Mouse (Mus musculus) T-helper 1 cell (primary cell): ENCODE measurements at regions not wholly inside any gene's neighbourhood (a gene's known extent, or its start where the extent isn't known, plus 50 kb on each side); places are given as distances from the start of the nearest gene placed in this dataset.
"Not testable (repeated sequence)": the region's sequence is repeated elsewhere in the genome, so short reads cannot be mapped to it uniquely, and the experiment has no call there.

Source experiments
- in situ Hi-C: fragments of 300-600 bp; cut with MboI, MseI; formaldehyde crosslinking; loops from one replicate; pipeline ENCODE4 v1.15.1; 2025; ENCODE audit warnings: high pct_unique_total_duplicates

DNA sequence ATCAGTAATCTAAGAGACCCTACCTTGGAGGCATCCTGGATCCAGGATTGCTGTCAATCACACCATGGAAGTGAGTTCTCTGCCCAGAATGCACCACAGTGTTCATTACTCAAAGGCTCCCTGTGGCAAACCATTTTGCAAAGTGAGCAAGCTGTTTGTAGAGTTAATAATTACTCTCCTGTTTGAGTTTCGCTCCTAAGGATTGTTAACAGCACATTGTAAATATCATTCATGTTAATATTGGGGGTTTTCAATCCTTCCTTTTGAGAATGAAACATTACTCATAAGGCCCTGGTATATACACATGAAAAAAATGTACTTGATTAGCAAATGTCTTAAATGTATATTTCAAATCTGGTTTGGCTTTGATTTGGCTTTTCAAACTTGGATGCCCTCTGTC, 58.1 kb upstream of the Clstn2 start:
- in situ Hi-C loops, result no loop called here

DNA sequence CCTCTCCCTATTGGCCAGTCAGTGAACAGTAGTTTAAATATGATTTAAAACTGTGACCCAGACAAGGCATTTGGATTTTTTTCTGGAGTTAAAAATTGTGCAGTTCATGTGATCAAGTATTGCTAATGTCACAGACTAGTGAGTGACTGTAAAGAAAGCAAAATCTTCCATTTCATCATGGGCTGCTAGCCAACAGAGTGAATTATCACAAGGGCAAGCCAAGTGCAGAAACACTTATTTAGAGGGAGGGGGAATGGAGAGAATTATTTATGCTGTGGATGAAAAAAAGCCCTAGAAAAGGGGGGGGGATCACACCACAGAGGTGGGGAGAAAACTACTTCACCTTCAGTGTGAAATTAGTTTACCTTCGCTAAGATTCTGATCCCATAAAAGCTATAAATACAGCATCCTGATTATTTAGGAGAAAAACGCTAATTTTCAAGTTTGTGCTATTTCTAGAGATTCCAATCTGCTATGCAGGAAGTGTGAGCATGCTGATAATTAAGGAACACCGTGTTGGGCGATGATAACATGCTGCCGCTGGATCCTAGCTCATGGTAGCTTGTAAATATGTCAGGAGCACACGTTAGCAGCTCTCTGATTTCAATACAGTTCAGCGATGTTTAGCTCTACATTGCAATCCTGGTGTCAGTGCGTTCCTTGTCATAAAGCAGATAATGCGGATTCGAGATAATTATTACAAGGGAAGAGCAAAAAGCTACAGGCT, 62.2 kb upstream of the Clstn2 start:
- in situ Hi-C loops, result no loop called here

- in situ Hi-C loops, result no loop called here
Observed at GRCm38 (mm10) chr9:98123390-98123789, 90.4 kb upstream of the Clstn2 start.

DNA sequence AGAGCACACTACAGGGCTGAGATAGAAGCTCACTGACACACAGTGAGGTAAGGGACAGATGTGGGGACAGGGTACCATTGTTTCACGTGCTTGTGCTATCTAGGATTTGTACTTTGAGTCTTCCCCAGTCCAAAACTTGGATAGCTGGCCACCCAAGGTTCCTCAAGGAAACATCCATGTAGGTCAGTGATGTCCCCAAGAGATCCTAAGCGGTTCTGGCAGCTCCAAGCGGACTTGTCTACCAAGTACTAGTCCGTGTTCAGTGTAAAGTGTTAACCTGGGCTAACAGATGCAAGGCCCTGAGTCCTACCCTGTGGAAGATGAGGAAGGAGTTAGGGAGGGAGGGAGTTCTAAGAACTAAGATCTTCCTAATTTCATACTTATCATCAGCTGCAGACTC, 96.6 kb upstream of the Clstn2 start:
- in situ Hi-C loops, result no loop called here

- in situ Hi-C loops, result no loop called here
Observed at GRCm38 (mm10) chr9:98130849-98131248, 97.9 kb upstream of the Clstn2 start.

GRCm38 (mm10) chr9:98140546-98140945, 107.6 kb upstream of the Clstn2 start:
- in situ Hi-C loops, result no loop called here

DNA sequence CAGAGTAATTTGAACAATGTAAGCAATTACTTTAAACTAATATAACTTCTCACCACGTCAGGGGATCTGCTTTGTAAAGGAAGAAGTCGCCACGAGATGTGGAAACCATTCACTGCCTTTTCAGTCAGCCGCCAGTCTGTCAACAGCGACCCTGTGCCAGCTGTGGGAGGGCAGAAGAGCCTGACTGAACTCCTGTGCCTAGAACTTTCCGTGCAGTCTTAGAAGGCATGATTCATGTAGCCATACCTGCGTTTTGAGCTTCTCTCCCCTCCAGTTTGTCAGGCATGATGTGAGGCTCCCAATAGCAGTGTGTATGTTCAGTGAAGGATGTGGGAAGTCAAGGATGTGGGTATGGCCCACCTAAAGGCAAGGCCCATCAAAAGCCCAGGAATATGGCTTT, 109.1 kb upstream of the Clstn2 start:
- in situ Hi-C loops, result no loop called here

- in situ Hi-C loops, result no loop called here
Observed at GRCm38 (mm10) chr9:98146901-98147300, 113.9 kb upstream of the Clstn2 start.

GRCm38 (mm10) chr9:98158421-98158820, 125.4 kb upstream of the Clstn2 start:
- in situ Hi-C loops, result no loop called here

DNA sequence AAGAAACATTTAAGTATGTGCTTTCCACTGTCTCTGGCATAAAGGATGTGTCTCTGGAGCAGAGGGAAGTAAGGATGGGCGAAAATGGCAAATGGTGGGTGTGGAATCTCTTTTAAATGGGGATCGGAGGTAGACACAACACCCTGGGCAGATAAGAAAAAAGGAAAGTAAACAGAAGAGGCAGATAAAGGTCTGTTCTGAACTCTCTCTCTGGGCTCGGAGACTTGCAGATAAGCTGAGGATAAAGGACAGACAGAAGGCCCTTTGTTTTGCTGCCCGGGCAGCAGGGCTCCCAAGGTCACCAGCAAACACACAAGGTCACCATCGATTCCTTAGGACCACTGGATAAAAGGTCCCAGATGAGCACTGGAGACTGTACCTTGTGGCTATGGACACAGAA, 122.7 kb upstream of the Nmnat3 start:
- in situ Hi-C loops, result no loop called here

DNA sequence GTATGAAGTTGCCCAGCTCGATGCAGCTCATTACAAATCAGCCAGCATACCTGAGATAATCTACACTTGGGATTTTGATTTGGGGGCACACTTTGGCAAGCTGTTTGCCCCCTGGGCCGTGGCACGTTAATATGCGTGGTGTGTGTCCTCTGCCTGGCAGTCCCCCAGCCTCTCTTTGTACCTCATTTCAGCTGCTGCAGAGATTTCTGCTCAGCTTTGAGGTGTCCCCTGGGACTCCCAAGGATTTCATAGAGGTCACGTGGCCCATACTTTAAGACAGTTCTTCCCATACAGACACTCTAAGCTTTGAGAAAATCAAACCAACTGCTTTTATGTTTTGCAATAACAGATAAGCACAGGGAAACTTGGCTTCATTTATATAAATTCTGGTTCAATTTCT, 113.2 kb upstream of the Nmnat3 start:
- in situ Hi-C loops, result loop anchor here (10.0 kb wide), 1 partner anchor 1509 kb away; no protein-coding TSS in a partner anchor

DNA sequence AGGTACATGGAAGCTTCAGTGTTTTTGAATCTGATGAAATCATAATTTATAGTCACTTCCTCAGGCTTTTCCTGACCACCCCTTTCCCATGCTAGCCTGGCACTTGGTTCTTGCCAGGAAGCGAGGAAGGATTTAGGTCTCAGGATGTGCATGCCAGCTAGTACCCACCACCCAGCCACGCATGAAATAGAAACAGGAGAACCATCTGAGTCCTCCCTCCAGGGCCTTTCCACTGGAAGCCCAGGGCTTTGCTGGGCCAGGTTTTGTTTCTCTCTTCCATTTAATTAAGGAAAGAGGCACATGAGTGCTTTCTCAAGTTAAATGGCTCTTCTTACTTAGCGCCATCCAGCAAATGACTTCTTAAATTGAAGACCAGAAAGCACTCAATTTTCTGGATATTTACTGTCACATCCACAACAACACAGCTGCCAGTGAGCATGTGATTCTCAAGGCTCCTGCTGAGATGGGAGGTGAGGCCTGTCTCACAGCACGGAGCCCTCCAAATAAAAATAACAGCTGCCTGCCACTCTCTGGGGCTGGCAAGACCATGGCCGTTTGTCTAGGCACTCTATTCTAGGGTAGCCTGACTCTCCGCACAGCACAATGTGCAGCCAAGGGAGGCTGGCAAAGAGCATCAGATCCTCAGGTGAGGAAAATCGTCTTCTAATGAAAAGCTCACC, 110.4 kb upstream of the Nmnat3 start:
- in situ Hi-C loops, result loop anchor here (10.0 kb wide), 1 partner anchor 1512 kb away; no protein-coding TSS in a partner anchor

GRCm38 (mm10) chr9:98180766-98181165, 106.5 kb upstream of the Nmnat3 start:
- in situ Hi-C loops, result no loop called here

DNA sequence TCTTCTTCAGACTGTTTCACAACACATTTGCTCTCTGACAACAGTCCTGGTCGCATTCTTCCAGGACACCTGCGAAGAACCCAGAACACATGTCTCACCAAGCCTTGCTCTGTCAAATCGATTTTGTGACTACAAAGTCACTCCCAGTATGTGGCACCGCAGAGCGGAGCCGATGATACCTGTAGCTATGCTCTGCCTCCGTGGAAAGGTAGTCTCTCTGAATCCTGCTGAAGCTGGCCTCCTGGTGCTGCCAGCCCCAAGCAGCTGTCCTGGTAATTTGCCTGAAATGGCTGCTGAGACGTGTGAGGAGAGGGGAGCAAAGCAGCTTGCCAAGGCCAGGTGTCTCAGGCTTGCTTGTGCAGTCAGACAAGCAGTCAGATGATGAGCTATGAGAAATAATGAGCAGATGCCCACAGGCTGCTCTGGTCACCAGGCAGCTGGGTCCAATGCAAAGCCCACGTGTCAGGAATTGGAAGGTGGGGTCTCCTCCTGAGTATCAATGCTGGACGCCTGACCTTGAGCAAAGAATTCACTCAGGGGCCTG, 100.4 kb upstream of the Nmnat3 start:
- in situ Hi-C loops, result no loop called here

GRCm38 (mm10) chr9:98194356-98194755, 92.9 kb upstream of the Nmnat3 start:
- in situ Hi-C loops, result no loop called here

DNA sequence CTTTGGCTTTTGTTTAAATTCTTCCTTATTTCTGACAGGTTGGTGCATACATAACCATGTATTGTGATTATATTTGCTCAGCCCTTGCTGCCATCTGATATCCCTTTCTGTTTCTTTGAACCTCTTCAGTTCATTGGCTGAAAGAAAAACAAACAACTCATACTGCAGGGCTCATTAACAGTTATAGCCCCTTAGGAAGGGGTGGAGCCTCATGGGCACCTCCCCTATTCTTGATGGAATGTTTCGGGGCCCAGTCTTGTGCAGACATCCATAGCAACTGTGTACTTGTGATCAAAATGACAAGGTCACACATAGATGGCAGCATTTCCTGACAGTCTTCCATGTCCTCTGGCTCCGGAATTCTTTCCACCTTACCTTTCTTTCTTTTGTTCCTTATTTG, 68.4 kb upstream of the Nmnat3 start:
- in situ Hi-C loops, result no loop called here

- in situ Hi-C loops, result no loop called here
Observed at GRCm38 (mm10) chr9:98220367-98220766, 66.9 kb upstream of the Nmnat3 start.

- in situ Hi-C loops, result no loop called here
Observed at GRCm38 (mm10) chr9:98221766-98222165, 65.5 kb upstream of the Nmnat3 start.

GRCm38 (mm10) chr9:98228226-98228625, 59.0 kb upstream of the Nmnat3 start:
- in situ Hi-C loops, result no loop called here

DNA sequence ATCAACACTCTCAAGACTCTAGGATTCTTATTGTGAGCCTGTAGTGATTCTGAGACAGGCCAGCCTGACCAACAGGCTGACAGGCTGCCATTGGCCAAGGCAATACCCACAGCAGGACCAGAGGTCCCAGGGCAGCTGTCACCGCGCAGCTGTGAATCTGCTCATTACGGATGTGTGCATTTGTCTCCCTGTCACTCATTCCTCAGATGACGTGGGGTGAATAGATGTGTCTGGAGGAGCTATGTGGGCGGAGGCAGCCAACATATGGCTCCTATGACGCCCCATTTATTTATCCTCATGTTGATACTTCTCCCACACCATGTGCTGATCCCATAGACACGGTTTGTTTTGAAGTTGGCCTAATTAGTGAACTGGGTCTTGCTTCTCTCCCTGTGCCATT, 58.3 kb upstream of the Nmnat3 start:
- in situ Hi-C loops, result no loop called here

DNA sequence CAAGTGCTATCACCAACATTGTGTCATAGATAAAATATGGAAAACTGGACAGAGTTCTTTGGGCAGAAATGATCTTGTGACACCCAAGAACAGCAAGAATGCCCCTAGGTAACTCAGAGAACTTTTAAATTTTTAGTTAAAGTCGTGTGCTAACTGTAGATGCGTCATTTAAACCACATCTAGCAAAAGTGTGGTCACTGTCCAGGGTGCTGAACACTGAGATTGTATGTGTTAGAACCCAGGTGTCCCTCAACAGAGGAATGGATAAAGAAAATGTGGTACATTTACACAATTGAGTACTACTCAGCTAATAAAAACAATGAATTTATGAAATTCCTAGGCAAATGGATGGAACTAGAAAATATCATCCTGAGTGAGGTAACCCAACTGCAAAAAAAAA, 52.5 kb upstream of the Nmnat3 start:
- in situ Hi-C loops, result not testable (repeated sequence)
